Mouse (Mus musculus) midbrain, embryonic 15.5 days (tissue): Measurements from ENCODE around the gene Lpo. TPM values are rescaled to one million over a fixed set of nuclear protein-coding genes. Genes with fewer than 3 reads are reported as not detected.

Source experiments
- ATAC-seq: fragments of 200-750 bp; cut with Nextera tagmentation; replicated peaks from 2 replicates; pipeline ENCODE4 v1.8.0; 2017; ENCODE audit warnings: moderate TSS enrichment
- H3K27ac ChIP-seq: fragments of 300-500 bp; sonication (generic); 2 replicates; pipeline ENCODE4 v1.5.1; 2015; ENCODE audit warnings: mild to moderate bottlenecking, inconsistent platforms
- H3K27me3 ChIP-seq: fragments of 300-500 bp; sonication (generic); replicated peaks from 2 replicates; pipeline ENCODE4 v1.6.1; 2015; ENCODE audit warnings: inconsistent platforms
- H3K36me3 ChIP-seq: fragments of 300-500 bp; sonication (generic); replicated peaks from 2 replicates; pipeline ENCODE4 v1.6.1; 2015; ENCODE audit warnings: inconsistent platforms
- H3K4me1 ChIP-seq: fragments of 300-500 bp; sonication (generic); 2 replicates; pipeline ENCODE4 v1.6.1; 2015; ENCODE audit warnings: inconsistent platforms
- H3K4me2 ChIP-seq: fragments of 300-500 bp; sonication (generic); 2 replicates; pipeline ENCODE4 v1.6.1; 2015; ENCODE audit warnings: inconsistent platforms, mild to moderate bottlenecking, moderate library complexity
- H3K4me3 ChIP-seq: fragments of 300-500 bp; sonication (generic); 2 replicates; pipeline ENCODE4 v1.5.1; 2015; ENCODE audit warnings: mild to moderate bottlenecking, inconsistent platforms
- H3K9ac ChIP-seq: fragments of 300-500 bp; sonication (generic); 2 replicates; pipeline ENCODE4 v1.6.1; 2015; ENCODE audit warnings: mild to moderate bottlenecking, inconsistent platforms
- H3K9me3 ChIP-seq: fragments of 300-500 bp; sonication (generic); 2 replicates; pipeline ENCODE4 v1.6.1; 2016; ENCODE audit warnings: inconsistent platforms
- WGBS: fragments of 180-500 bp; shearing (Covaris S2); methylation state at CpG from one replicate; pipeline ENCODE4 v1.1.7; 2015; ENCODE audit warnings: mixed read lengths; 5-methylcytosine and 5-hydroxymethylcytosine counted together
- polyA plus RNA-seq: library from polyadenylated mRNA; unstranded; fragments of >200 nt; fragmentation: Nextera tagmentation; extraction: Ambion mirVana; gene quantifications from 2 replicates; pipeline ENCODE4 v1.2.1, GENCODE M21; 2015

The Lpo gene
- polyA plus RNA-seq, 1 experiment from 2014 or later: 1.5 TPM

DNA sequence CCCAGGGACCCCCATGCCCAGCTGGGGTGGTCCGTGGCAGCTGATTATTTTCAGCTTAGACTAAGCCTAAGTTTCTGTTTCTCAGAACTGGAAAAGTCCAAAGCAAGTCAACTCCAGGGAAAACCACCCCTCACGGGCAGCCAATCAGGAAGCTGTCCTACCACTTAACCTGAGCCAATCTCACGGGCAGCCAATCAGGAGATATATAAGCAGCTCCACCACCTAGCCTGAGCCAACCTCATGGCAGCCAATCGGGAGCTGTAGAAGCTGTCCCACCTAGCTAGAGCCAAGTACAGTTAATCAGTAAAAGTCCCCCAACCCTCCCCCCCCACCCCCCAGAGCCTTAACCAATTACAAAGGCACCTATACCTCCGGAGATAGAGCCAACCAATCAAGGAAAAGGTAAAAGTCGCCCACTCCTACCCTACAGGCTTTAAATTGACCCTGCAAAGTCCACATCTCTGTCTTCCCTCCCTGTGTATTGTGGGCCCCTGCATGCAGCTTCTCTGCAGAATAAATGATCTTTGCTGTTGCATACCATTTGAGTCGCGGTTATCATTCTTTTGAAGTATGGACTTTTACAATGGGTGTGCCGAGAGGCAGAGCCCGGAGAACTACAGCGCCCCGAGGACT, 19.0 kb upstream of the Lpo start:
- H3K4me2 ChIP-seq: no peak overlapping the region
- H3K27ac ChIP-seq: no peak overlapping the region
- H3K9ac ChIP-seq: no peak overlapping the region
- H3K36me3 ChIP-seq: no peaks in the 10 kb centered on the region
- WGBS: 79% methylated on average over 12 of the region's 12 CpGs
- no peak for ATAC-seq
- H3K4me3 ChIP-seq: no peak overlapping the region
- H3K27me3 ChIP-seq: no peaks in the 10 kb centered on the region
- H3K9me3 ChIP-seq: no peaks in the 10 kb centered on the region
- no peaks in the 10 kb centered on the region for H3K4me1 ChIP-seq

DNA sequence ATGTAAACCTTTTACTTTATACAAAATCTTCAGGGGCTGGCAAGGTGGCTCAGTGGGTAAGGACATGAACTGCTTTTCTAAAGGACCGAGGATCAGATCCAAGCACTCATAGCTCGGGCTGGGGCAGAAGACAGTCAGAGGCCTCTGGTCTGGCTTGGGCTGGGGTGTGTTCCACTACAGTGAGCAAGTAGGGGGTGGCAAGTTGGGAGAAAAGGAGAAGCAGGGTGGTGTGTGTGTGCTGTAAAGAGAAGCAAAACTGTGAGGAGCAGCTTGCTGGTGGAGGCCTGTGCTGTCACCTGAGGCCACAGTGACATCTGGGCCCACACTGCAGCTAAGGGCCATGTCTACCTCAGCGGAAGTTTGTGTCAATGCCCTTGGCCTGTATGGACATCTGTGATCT, 13.3 kb upstream of the Lpo start:
- Histone ChIP-seq H3K4me1 (no peaks in the 10 kb centered on the region), H3K4me3 (no peak overlapping the region), H3K27ac (no peak overlapping the region), H3K27me3 (no peaks in the 10 kb centered on the region), H3K9me3 (no peaks in the 10 kb centered on the region), H3K36me3 (no peaks in the 10 kb centered on the region), H3K9ac (no peak overlapping the region), H3K4me2 (no peak overlapping the region)
- ATAC-seq: no peak
- WGBS: 92% methylated on average over 3 of the region's 3 CpGs

DNA sequence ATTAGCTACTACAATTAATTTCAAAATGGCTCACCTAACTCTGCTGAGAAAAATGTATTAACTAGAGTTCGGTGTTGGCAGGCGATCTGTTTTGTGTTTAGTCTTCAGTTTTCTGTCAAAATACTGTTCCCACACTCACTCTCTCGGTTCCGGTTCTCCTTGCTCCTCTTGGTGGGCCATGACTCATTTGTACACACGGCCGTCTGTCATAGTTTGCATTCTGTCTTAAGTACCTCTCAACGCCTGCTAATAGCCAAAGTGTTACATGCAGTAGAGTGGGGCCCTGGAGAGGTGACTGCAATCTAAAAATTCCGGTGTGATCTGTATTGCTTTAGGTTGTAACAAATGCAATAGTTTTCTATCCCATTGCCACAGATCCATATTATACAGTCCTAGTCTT, 12.6 kb upstream of the Lpo start:
- Histone ChIP-seq H3K4me3 (no peak overlapping the region), H3K9ac (no peak overlapping the region), H3K4me1 (no peaks in the 10 kb centered on the region), H3K27ac (no peak overlapping the region), H3K36me3 (no peaks in the 10 kb centered on the region), H3K9me3 (no peaks in the 10 kb centered on the region), H3K4me2 (no peak overlapping the region), H3K27me3 (no peaks in the 10 kb centered on the region)
- no peak for ATAC-seq
- WGBS: 94% methylated on average over 8 of the region's 8 CpGs

DNA sequence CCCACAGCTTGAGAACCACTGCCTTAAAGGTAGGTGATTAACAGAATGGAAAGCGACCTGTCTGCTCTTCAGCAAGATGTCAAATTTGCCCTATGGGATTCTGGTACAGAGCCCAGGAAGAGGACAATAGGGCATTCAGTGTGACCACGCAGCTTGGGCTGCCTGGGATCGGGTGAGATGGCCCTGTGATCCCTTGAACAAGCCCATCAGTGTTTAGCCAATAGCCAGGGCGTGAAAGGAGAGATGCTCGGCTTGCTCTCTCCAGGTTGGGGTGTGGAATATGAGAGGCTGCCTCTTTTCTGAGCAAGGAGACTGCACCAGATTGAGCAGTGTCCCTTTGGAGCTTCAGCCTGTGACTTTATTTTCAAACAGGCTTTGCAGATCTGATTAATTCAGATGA, 6.6 kb downstream of the Lpo start:
- H3K4me1 ChIP-seq: peaks cover 7% of the 10 kb centered on the region
- H3K9me3 ChIP-seq: no peaks in the 10 kb centered on the region
- no peak overlapping the region for H3K4me2 ChIP-seq
- no peak overlapping the region for H3K27ac ChIP-seq
- H3K27me3 ChIP-seq: no peaks in the 10 kb centered on the region
- H3K36me3 ChIP-seq: no peaks in the 10 kb centered on the region
- no peak overlapping the region for H3K4me3 ChIP-seq
- ATAC-seq: no peak
- WGBS: 42% methylated on average over 5 of the region's 5 CpGs
- no peak overlapping the region for H3K9ac ChIP-seq

DNA sequence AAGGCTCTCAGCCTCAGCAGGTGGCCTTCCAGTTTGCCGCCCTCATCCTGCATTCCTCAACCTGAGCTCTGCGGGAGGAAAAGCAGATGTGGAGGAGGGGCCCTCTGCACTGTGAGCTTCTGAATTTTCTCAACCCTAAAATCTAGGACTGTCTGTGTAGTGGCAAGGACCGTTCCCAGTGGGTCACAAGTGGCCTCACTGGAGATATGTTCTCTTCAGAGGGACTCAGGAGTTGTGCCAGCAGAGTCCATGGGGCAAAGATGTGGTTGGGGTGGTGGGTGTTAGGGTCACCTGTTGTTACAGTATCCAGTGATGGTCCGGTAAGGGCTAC, 10.7 kb downstream of the Lpo start:
- H3K4me2 ChIP-seq: peak overlapping the region; percentile 62
- H3K27me3 ChIP-seq: no peaks in the 10 kb centered on the region
- H3K27ac ChIP-seq: no peak overlapping the region
- H3K4me3 ChIP-seq: peak overlapping the region; percentile 37
- peak overlapping the region; percentile 52; the same call in 1 of the 2 replicates for H3K9ac ChIP-seq
- ATAC-seq: peak; percentile 60; the same call in 1 of the 2 replicates
- H3K4me1 ChIP-seq: peaks cover 11% of the 10 kb centered on the region
- H3K36me3 ChIP-seq: no peaks in the 10 kb centered on the region
- H3K9me3 ChIP-seq: no peaks in the 10 kb centered on the region
- 34% methylated on average over 4 of the region's 4 CpGs for WGBS

DNA sequence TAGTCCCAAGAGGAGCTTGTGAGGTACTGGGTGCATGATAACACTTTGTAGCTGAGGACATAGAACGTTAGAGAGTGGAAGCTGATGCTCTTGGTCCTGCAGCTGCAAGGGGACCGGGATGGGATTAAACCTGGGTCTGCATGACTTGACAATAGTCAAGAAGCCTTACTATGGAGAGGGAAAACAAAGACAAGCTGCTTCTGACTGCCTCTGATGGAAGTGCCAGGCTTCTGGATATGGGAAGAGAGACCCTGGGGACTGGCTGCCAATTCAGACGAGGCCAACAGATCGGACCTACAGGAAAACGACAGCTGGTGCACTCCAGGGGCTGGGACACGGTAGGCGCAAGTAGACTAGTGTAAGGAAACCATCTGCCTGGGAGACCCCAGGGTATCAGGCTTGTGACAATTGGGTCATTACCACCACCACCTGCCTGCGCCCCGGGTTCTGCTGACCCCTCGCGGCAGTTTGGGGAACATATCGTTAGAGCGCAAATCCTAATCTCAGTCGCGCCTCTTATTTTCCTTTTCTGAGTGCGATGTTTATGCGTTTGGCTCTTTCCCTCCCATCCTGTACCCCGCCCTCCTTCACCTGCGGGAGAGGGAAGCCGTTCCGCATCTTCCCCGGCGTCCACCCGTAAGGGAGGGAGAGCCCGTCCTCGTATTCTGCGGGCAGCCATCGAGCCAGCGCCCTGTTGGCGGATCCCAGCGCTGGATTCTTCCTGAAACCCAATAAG, 11.2 kb downstream of the Lpo start:
- 1% methylated on average over 31 of the region's 31 CpGs for WGBS
- Histone ChIP-seq H3K4me3 (peak overlapping the region; percentile 37), H3K9me3 (no peaks in the 10 kb centered on the region), H3K4me2 (peak overlapping the region; percentile 62), H3K27ac (peak overlapping the region; percentile 50; the same call in 1 of the 2 replicates), H3K36me3 (no peaks in the 10 kb centered on the region), H3K27me3 (no peaks in the 10 kb centered on the region), H3K4me1 (peaks cover 11% of the 10 kb centered on the region), H3K9ac (peak overlapping the region; percentile 52)
- ATAC-seq: peak; percentile 75

DNA sequence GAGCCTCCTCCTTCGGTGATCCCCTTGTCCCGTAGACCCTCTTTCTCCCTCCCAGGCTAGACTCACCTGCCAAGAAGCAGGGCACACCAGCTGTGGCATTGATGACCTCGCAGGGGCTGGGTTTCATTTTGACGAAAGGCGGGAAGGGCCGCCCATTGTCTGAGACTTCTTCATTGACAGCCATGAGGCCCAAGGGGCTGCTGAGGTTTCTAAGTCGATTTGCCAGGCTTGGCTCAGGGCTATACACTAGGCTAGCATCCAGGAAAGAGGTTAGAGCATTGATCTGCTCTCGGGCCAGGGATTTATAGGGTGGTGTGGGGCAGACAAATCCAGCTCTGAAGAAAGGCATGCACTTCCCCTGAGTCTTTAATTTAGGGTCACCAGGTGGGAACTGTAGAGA, 13.3 kb downstream of the Lpo start:
- WGBS: 60% methylated on average over 8 of the region's 8 CpGs

DNA sequence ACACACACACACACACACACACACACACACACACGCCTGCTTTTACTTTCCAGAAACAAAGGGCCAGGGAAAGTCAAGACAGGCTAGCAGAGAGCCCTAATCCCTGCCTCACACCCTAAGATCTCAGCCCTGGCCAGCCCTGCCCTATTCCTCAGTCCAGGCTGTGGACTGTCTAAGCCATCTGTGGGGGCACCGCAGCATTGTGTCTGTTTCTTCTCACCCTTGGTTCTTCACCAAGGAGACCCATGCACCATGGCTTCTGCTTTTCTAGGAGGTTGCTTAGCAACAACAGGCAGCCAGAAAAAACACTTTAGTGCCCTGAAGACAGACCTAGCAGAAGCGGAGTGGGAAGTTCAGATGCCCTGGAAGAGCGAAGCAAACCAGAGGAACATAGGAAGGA, 16.7 kb downstream of the Lpo start:
- no peak overlapping the region for H3K4me3 ChIP-seq
- no peaks in the 10 kb centered on the region for H3K27me3 ChIP-seq
- H3K36me3 ChIP-seq: no peaks in the 10 kb centered on the region
- peaks cover 7% of the 10 kb centered on the region for H3K4me1 ChIP-seq
- 37% methylated on average over 4 of the region's 4 CpGs for WGBS
- H3K9me3 ChIP-seq: no peaks in the 10 kb centered on the region
- H3K4me2 ChIP-seq: no peak overlapping the region
- peak overlapping the region; percentile 34; the same call in 1 of the 2 replicates for H3K27ac ChIP-seq
- H3K9ac ChIP-seq: no peak overlapping the region
- no peak for ATAC-seq

More for the DNA sequence above, 13.3 kb downstream of the Lpo start:
- H3K4me2 ChIP-seq: no peak overlapping the region
- H3K4me1 ChIP-seq: peaks cover 15% of the 10 kb centered on the region
- no peak overlapping the region for H3K9ac ChIP-seq
- H3K36me3 ChIP-seq: no peaks in the 10 kb centered on the region
- no peak for ATAC-seq
- H3K27me3 ChIP-seq: no peaks in the 10 kb centered on the region
- H3K9me3 ChIP-seq: no peaks in the 10 kb centered on the region
- H3K27ac ChIP-seq: no peak overlapping the region
- no peak overlapping the region for H3K4me3 ChIP-seq

DNA sequence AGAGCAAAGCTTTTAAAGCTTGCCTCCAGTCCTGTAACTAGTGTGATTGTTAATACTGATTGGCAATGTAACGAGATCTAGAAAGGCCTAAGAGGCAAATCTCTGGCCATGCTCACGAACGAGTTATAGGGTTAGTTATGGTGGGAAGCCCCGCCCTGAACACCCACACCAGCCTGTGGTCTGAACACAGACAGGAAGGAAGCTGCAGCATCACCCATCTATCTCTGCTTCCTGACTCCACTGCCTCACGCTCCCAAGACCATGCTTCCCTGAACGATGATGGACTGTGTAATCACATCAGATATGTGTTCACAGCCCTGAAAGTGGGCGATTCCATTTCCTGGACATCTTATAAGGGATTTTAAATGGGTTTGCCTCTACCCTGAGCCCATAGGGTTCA, 19.9 kb downstream of the Lpo start:
- H3K9me3 ChIP-seq: no peaks in the 10 kb centered on the region
- peaks cover 4% of the 10 kb centered on the region; the same call in 1 of the 2 replicates for H3K4me1 ChIP-seq
- ATAC-seq: no peak
- H3K4me3 ChIP-seq: no peak overlapping the region
- H3K4me2 ChIP-seq: no peak overlapping the region
- no peak overlapping the region for H3K9ac ChIP-seq
- H3K27ac ChIP-seq: no peak overlapping the region
- H3K27me3 ChIP-seq: no peaks in the 10 kb centered on the region
- no peaks in the 10 kb centered on the region for H3K36me3 ChIP-seq
- WGBS: 91% methylated on average over 7 of the region's 7 CpGs

DNA sequence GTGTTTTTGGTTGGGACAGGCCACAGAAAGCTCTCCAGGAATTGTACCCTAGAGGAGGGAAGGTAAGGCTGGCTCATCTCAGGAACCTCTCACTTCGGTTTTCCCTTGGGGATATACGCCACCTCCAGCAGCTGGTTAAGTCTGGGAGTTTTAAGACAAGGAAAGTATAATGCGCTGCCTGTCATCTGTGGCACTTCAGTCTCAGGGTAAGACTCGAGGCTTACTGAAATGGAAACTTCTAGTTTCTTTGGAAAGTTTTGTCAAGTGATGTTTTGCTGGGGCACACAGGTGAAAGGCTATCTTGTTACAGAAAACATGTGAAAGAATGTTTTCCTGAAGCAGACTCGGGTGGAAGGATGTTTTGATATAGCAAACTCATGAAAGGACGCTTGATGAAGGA, 20.7 kb downstream of the Lpo start:
- Histone ChIP-seq H3K4me2 (no peak overlapping the region), H3K27ac (no peak overlapping the region), H3K27me3 (no peaks in the 10 kb centered on the region), H3K9ac (no peak overlapping the region), H3K4me3 (no peak overlapping the region), H3K4me1 (peaks cover 4% of the 10 kb centered on the region; the same call in 1 of the 2 replicates), H3K36me3 (no peaks in the 10 kb centered on the region), H3K9me3 (no peaks in the 10 kb centered on the region)
- ATAC-seq: no peak
- 90% methylated on average over 6 of the region's 6 CpGs for WGBS

DNA sequence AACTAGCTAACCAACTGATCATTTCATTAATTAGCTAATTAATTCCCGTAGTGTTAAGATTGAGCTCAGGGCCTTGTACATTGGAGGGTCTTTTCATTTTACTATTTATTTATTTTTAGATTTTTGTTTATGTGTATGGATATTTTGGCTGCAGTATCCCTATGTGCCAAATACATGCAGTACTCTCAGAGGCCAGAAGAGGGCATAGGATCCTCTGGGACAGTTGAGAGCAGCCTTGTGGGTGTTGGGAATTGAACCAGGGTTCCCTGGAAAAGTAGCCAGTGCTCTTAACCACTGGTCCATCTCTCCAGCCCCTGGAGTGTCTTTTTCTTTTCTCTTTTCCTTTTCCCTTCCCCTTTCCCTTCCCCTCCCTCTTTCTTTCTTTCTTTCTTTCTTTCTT, 22.6 kb downstream of the Lpo start:
- Histone ChIP-seq H3K9ac (no peak overlapping the region), H3K27ac (no peak overlapping the region), H3K9me3 (no peaks in the 10 kb centered on the region), H3K4me3 (no peak overlapping the region), H3K4me1 (no peaks in the 10 kb centered on the region), H3K27me3 (no peaks in the 10 kb centered on the region), H3K36me3 (no peaks in the 10 kb centered on the region), H3K4me2 (no peak overlapping the region)
- WGBS: 76% methylated on average over 1 of the region's 1 CpGs
- no peak for ATAC-seq

DNA sequence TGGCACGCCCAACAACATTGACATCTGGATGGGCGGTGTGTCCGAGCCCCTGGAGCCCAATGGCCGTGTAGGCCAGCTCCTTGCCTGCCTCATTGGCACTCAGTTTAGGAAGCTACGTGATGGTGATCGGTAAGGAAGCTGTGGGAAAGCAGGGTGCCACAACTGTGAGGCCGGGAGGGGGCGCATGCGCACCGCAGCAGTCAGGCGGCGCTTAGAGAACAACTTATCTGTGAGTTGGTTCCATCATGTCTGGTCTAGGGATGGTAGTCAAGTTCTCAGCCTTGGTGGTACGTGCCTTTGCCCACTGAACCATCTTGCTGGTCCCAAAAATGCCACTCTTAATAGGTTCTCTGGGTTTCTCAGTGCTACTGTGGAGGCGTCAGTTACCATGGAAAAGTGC, 25.5 kb downstream of the Lpo start:
- no peak overlapping the region for H3K27ac ChIP-seq
- no peaks in the 10 kb centered on the region for H3K36me3 ChIP-seq
- H3K27me3 ChIP-seq: no peaks in the 10 kb centered on the region
- H3K9ac ChIP-seq: no peak overlapping the region
- H3K4me3 ChIP-seq: no peak overlapping the region
- WGBS: 46% methylated on average over 14 of the region's 14 CpGs
- H3K4me1 ChIP-seq: no peaks in the 10 kb centered on the region
- no peak for ATAC-seq
- no peak overlapping the region for H3K4me2 ChIP-seq
- no peaks in the 10 kb centered on the region for H3K9me3 ChIP-seq

DNA sequence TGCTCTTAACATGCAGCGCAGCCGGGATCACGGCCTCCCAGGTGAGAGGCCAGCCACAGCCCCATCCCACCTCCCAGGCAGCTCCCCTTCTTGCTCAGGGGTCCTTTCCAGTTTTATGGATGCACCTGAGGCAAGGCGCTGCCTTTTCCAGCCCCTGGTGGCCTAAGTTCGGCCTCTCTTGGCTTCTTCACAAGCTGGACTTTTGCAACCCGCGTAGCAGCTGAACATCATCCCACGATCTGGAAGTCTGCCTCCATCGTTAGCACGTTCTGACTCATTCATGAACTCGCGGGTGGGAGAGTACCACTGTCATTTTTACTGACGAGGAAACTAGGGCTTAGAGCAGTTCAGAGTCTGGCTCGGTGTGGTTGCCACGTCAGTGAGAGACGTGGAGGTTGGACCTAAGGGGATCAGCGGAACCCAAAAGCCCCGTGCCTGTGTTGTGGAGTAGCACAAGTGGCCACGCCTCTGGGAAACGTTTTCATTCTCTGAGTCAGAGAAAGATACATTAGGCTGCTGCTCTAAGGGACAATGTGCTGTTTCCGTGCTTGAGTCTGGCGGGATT, 26.3 kb downstream of the Lpo start:
- H3K4me3 ChIP-seq: no peak overlapping the region
- H3K27ac ChIP-seq: no peak overlapping the region
- H3K4me1 ChIP-seq: no peaks in the 10 kb centered on the region
- no peaks in the 10 kb centered on the region for H3K9me3 ChIP-seq
- no peaks in the 10 kb centered on the region for H3K36me3 ChIP-seq
- H3K4me2 ChIP-seq: no peak overlapping the region
- 87% methylated on average over 22 of the region's 22 CpGs for WGBS
- no peak overlapping the region for H3K9ac ChIP-seq
- H3K27me3 ChIP-seq: no peaks in the 10 kb centered on the region
- no peak for ATAC-seq
